Mouse (Mus musculus) stomach, postnatal 0 days (tissue): ENCODE data around the gene Usp3.

Source experiments
- CTCF ChIP-seq: IDR thresholded peaks from 2 replicates; pipeline ENCODE4 v1.5.1; 2016; ENCODE audit warnings: antibody characterized with exemption, low read depth, mild to moderate bottlenecking, moderate library complexity
- EP300 ChIP-seq: optimal IDR thresholded peaks from 2 replicates; pipeline ENCODE3; 2016; ENCODE audit warnings: antibody characterized with exemption

GRCm38 (mm10) chr9:66488786-66489185 is 104.2 kb downstream of the Usp3 start:
- TF ChIP-seq EP300: no peak
- TF ChIP-seq CTCF: no peak
